Mouse (Mus musculus): ENCODE measurements around the gene Il17rd.

Il17rd gene

DNA sequence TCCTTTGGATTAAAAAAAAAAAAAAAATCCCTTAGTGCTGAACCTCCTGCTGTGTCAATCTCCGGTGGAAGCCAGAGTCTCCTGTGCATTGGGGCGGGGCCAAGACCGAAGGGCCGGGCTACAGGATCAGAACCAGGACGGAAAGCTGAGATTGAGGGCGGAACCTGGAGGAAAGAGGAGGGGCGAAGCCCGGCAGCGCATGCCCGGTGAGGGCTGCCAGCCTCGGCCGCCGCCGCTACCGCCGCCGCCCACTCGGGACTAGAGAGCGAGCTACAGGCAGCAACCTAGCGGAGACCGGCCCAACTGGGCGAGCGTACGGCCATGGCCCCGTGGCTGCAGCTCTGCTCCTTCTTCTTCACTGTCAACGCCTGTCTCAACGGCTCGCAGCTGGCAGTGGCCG lies at the start of gene Il17rd:
Il17rd (plus strand) TSS at position 159 of the 400 bp plus-strand sequence.
- DNase-seq (ENCODE audit: low spot score in 2 of 2) = peak; percentile 74 to 81

DNA sequence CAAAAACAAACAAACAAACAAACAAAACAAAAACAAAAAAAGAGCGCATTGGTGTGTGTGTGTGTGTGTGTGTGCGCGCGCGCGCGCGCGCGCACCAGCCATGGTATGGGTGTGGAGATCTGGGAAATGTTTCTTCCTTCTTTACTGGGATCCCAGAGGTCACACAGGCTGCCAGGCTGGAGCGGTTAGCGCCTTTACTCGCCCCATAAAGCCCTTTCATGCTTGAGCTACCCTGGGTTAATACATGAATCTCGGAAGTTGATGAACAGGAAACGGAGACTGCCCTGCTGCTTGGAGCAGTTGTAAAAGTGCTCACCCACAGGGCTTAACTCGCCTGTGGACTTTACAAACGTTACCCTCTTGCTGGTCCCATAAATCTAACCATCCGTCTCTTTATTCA lies 47.1 kb upstream of the Il17rd start:
- DNase-seq (ENCODE audit: low spot score in 2 of 2) = no peak

DNA sequence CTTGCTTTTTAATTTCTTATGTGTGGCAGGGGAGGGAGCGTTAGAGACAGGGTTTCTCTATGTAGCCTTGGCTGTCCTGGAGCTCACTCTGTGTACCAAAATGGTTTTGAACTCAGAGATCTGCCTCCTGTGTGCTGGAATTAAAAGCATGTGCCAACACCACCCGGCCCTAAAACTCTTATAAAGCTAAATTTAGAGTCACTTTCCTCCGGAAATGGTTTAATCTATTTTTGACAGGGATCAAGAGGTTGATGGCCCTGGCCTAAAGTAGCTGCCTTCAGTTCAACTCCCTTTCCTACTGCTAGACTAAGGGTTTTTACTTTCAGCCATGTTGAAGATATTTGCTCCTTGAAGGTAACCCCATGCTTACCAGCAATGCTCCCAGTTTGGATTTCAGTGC lies 45.3 kb upstream of the Il17rd start:
- DNase-seq (ENCODE audit: low spot score in 2 of 2) = no peak

DNA sequence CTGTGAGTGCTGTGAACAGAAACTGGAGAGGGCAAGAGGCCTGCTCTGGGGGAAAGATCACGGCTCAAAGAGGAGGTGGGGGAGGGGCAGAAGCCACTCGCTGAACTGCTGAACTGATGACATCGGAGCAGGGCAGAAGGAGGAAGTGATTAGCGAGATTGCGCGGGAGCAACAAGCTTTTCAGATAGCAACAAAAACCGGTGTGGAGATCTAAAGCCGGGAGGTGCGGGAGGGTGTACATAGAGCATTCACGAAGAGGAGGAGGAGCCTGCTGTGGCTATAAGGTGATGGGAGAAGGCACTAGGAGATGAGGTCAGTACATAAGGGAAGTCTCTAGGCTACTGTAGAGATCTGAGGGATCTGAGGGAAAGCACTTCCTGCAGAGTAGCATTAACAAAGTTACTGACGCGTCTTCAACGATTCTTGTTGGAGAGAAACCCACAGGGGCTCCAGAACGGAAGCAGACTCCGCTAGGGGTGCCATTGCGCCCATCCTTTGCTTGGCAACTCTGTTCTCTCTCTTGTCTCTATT lies 44.5 kb upstream of the Il17rd start, which contains the start of gene Hesx1:
Hesx1 (plus strand) TSS at position 206 of the 531 bp plus-strand sequence.
- no peak for DNase-seq (ENCODE audit: low spot score in 2 of 2)

DNA sequence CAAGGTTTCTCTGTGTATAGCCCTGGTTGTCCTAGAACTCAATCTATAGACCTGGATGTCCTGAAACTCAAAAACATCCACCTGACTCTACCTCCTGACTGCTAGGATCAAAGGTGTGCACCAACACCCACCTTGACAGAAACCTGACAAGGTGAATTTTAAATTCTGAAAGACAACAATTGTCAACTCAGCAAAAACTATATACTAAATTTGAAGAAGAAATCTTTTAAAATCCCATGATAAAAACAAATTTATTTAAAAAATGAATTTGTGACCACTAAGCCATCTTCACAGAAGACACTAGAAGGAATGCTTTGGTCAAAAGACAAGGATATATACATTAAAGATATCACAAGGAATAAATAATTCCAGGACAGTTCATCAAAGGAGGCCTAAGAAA lies 42.5 kb upstream of the Il17rd start:
- no peak for DNase-seq (ENCODE audit: low spot score in 2 of 2)

DNA sequence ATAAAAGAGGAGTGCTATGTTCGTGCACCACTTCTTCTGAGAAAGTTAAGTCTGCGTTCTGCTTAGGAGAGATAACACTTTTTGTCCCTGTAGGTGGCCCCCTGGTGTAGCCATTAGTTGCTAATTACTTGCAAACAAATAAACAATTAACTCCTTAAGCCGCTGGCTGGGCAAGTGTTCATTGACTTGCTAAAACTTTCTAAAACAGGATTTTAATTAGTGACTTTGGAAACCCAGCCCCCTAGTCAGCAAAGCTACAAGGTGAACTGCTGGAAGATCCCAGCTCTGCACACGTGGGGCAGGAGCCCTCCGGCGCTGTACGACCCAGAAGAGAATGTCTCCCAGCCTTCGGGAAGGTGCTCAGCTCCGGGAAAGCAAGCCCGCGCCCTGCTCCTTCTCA lies 38.4 kb upstream of the Il17rd start:
- DNase-seq (ENCODE audit: low spot score in 2 of 2) = no peak

DNA sequence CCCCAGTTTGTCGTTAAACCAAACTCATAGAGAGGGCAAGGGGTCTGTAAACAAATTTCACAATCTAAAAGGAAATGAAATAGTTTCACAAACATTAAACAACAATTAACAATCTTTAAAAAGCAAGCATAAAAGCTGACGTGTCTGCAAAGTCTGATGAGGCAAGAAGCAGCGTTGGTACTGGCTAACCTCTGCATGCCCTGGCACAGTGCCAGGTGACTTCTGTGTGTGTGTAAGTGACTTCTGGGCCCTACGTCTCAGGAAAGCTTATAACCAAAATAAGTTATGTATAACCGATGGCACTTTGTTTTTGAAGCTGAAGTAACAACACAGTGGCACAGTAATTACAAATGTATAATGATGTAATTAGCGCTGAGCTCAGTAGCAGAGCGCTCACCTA lies 33.8 kb upstream of the Il17rd start:
- DNase-seq (ENCODE audit: low spot score in 2 of 2) = no peak

DNA sequence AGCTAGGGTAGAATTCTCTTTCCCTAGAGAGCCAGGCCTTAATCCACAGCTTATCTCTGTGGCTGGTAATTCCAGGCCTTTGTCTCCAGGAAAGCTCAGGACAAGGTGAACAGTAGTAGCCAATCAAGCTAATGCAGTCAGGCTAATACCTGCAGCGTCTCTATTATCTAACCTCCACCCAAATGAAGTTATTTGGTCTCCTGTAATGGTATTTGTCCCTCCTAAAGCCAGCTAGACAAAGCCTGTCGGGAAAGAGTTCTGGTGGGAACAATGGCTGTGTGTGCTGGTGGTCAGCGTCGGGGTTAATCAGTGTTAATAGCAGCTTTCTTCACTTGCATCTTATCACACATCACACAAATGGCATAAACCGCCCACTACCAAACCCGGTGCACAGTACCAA lies 32.8 kb upstream of the Il17rd start:
- no peak for DNase-seq (ENCODE audit: low spot score in 2 of 2)

DNA sequence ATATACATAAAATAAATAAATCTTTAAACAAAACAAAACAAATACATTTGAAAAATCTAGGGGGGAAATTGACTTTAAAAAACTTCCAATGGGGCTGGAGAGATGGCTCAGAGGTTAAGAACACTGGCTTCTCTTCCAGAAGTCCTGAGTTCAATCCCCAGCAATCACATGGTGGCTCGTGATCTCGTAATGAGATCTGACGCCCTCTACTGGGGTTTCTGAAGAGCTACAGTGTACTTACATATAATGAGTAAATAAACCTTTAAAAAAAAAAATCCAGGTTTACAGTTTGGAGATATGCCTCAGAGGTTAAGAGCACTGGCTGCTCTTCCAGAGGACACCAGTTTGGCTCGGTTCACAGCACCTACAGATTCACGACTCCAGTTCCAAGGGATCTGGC lies 27.2 kb upstream of the Il17rd start:
- DNase-seq (ENCODE audit: low spot score in 2 of 2) = no peak

DNA sequence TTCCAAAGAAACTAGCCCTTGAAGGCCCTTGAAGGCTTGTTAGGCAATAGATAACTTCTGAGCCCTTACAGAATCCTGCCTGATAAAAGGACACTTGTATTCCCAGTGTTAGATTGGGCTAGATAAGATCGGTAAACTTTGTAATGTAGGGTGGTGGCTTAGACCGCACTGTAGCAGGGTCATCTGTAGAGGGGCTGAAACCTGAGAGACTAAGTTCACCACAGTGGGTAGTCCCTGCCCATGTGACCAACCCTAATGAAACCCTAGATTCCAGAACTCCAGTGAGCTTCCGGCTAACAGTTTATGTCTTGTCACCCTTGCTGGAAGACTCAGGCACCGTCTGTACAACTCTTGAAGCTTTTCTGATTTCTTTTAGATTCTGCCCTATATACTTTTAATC lies 25.1 kb upstream of the Il17rd start:
- DNase-seq (ENCODE audit: low spot score in 2 of 2) = no peak

DNA sequence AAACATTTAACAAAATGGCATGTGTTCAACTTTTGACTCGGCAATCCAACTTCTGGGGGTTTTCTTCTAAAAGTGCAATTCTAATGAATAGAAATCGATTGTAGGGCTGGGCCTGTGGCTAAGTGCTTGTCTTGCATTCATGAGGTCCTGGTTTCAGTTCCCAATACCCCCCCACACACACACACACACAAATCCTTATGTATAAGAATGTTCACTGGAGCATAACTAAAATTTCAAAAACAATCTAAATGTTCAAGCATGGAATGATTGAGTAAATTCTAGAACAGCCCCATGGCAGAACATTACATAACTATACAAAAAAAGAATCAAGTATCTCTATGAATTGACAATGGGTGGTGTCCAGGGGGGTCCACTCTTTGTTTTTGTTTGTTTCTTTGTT lies 20.8 kb upstream of the Il17rd start:
- DNase-seq (ENCODE audit: low spot score in 2 of 2) = no peak

DNA sequence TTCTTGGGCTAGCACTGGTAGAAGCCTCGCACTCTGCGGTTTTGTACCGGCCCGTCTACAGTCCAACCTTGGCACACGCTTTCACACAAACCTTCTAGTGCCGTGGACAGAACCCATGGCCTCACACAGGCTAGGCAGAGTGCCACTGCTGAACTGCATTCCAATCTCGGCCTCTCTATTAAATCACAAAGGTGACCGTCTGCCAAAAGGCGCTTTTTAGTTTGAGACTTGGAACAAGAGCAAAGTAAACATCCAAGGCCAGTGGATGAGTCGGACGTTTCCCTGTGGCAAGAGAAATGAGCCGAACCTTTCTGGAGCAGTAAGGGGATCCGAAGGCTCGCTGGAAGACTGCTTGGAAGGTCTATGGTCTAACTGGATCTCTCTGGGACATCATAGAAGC lies 18.9 kb upstream of the Il17rd start:
- no peak for DNase-seq (ENCODE audit: low spot score in 2 of 2)

DNA sequence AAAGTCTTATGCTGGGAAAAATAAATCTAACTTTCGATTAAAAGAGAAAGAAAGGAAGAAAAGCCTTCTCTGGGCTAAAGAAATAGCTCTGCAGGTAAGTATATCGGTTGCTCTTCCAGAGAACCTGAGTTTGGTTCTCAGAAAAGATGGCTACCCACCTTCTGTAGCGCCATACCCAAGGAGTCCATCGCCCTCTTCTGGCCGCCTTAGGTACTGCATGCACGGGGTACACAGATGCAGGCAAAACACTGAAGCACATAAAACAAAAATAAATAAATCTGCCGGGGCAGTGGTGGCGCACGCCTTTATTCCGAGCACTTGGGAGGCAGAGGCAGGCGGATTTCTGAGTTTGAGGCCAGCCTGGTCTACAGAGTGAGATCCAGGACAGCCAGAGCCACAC lies 15.9 kb upstream of the Il17rd start:
- DNase-seq (ENCODE audit: low spot score in 2 of 2) = no peak

DNA sequence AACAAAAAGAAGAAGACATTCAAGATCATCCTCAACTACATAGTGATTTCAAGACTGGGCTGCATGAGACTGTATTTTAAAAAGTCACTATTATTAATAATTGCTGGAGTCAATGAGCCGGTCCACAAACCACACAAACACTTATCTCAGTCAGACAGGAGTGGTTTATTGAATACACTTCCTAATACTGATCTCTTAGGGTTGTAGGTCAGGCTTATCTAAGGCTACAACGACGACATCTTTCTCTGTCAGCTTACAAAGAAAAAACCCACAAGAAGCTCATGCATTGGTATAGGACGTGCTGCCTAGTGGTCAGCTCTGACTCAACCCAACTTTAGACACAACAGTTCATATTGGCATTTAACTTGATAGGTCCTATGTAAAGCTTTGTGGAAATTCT lies 14.1 kb upstream of the Il17rd start:
- no peak for DNase-seq (ENCODE audit: low spot score in 2 of 2)

DNA sequence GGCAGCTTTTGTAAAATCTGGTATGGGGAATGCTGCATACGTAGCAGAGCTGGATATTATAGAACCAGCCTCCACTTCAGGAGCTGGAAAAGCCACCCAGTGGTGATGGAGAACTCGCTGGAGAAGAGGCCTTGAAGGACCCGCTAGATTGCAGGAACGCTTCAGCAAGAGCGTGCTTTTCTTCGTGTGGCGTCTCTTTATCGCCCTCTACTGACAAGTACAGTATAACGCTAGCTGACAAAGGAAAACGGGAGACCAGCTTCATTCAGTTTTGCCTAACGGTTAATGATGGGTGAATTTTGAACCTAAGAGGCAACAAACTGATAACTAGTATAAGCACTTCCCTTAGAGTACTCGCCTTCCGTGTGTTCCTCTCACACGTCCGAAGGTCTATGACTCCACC lies 9.0 kb upstream of the Il17rd start:
- DNase-seq (ENCODE audit: low spot score in 2 of 2) = peak; percentile 14 to 18

DNA sequence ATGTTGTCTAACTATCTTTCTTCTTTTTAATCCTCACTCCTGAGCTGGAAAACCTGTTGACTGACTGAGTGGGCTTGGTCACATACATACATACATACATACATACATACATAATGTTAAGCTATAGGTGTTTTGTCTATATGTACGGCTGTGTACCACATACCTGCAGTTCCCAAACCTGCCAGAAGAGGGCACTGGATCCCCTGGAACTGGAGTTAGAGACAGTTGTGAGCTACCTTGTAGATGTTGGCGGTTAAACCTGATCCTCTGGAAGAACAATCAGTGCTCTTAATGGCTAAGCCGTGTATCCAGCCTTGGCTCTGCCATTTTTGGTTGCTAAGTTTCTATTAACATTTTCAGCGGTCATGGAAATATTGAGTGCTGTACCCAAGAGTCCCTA lies 7.6 kb upstream of the Il17rd start:
- DNase-seq (ENCODE audit: low spot score in 2 of 2) = no peak

DNA sequence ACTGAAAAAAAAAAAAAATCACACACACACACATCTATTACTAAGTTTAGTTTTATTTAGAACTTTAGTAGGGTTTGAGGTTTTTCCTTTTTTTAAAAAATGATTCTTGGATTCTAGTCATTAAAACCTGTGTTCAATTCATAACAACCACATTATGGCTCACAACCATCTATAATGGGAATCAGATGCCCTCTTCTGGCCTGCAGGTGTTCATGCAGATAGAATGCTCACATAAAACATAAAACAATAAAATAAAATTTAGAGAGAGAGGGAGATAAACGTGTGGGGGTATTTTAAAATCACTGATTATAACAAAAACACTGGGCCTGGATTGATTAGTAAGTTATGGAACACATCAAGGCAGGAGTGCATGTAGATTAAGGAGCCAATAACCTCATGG lies 1.2 kb upstream of the Il17rd start:
- no peak for DNase-seq (ENCODE audit: low spot score in 2 of 2)

DNA sequence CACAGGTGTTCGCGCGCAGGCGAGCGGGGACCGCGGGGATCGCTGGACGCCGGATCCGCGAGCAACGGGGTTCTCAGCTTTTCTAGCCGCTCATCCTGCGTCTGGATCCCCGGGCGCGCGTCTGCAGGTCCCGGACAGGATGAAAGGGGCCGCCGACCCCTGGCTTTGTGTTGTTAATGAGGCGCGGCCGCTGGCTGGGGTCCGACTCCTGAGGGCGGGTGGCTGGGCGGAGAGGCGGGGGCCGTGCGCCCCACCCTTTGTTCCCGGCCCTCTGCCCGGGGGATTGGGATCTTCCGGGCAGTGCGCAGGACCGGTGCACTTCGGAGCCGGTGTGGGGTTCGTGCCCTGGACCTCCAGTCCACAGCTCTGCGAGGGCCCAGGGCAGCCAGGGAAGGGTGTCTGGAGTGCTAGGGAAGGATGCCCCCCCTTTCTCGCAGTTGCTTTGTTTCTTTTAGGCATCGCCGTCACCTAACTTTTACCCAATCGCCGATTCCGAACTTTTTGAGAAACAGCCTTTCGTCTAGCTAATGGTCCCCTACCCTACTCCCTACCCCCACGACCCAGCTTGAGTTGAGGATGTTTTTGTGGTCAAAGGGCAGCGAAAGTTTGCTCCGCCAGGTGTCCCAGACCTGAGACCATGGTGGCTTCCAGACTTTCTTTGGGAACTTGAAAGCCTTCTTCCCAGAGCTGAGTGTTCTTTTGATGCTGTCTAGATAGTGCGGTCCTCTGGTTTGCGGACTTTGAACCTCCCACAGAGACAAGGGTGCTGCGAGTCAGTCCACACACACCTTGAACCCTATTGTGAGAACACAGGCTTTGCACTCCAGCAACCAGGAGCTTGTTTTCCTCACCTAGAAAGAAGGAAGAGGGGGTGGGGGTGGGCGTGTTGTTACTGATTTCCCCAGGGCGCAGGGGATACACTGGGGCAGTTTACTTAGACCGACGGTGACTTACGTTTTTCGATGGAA lies 824 bp downstream of the Il17rd start:
- no peak for DNase-seq (ENCODE audit: low spot score in 2 of 2)

DNA sequence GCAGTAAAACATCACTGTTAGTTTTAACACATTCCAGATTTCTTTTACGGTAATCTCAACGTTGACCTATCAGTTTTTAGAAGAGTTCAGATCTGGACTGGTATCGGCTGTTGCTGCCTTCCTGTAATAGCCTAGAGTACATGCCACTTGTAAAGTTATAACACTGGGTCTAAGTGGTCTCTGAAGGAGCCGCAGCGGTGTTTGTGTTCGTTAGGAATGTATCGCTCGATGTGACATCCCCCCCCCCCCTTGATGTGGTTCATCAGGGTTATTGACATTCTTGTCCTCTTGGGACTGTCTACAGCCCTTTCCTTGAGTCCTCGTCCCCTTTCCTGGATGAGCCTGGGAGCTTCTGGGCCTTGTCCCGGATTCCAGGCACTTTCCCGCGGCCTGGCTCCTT lies 1.7 kb downstream of the Il17rd start:
- no peak for DNase-seq (ENCODE audit: low spot score in 2 of 2)

DNA sequence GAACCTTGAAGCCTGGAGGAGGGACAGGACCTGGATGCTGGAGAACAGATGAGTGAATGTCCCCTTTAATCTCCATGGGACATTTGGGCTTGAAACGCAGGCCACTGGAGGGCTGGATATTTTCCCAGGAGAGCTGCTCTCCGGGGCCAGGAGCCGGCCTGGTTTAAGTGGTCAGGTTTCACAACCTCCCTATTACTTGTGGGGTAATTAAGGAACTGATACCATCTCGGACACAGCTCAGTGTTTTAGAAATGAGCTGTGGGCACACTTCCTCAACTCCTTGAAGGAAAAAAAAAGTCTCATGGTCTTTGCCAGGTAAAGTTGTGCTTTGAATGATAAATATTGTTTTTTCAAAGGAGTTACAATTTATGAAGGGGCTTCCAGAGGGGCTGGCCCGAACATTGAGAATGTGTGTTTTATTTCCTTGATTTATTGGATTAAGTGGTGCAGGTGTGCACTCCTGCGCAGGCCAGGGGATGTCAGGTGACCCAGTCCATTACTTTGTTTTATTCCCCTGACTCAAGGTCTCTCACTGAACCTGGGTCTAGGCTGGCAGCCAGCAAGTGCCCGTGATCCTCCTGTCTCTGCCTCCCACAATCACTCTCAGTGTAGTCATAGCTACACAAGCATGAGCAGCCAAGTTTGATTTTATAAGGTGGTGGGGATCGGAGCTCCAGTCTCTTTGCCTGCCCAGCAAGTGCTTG lies 3.7 kb downstream of the Il17rd start:
- no peak for DNase-seq (ENCODE audit: low spot score in 2 of 2)

DNA sequence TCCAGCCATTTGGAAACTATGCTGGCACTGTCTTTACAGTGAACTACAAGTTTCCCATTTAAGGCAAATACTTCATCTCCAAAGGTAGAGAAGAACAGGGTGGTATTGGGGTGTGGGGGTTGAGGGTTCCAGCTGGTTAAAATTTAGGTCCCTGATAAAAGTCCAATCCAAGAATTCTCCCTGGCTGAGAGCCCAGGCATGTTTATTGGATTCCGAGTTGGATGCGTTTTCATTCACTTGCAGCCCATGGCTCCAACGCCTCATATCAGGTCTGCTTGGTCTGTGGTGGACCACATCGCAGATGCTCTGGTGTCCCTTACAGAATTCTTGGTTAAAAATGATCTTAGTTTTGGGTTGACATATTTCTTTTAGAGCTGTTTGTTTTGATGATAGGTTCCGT lies 4.7 kb downstream of the Il17rd start:
- DNase-seq (ENCODE audit: low spot score in 2 of 2) = no peak

DNA sequence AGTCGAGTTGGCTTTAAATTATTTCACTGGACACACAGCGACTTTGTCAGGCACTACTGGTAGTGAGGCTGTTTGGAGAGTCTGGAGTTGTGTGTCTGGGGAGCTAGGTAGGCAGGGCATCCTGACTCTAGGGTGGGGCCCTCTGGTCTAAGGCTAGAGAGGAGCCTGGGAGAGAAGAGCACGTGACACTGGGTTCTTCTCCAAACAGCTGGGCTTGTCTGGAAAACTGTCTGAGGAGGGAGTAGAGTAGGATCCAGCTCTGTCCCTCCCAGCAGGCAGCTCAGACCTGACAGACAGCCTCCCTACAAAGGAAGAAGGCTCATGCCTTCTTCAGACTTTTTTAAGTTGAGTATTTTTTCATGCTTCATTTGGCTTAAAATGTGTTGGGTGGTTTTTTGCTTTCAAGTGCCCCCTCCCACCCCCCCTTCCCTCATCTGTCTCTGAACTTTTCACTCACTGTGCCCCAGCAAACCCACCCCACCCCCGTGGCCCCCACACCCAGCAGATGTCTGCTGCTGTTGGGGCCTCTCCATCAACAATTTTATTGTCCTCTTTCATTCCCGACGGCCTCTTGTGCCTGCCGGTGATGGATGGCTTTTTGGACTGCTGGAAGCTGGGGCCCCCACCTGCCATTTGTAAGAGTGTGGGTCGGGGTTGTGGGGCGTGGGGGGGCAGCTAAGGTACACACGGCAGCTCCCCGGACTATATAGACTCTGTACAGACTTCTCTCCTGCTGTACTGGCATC lies 5.7 kb downstream of the Il17rd start:
- DNase-seq (ENCODE audit: low spot score in 2 of 2) = no peak
